ENCODE assay signal across 12 mouse cellular contexts in the genomic region with DNA sequence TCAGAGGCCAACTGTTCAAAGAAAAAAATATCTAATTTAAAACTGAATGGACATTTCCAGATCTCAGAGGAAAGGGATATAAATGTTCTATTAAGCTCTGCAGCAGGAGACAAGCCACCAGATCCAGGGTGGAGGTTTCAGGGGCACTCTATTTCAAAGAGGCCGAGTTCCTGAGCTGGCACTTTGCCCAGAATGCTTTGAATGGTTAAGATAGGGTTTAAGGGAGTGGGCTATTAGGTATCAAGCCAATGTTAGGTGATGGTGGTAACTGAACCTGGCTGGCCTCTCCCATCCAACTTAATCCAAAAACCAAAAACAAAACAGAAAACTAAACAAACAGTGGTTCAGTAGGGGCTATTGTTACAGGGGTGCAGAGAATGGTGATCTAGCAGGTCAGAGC.
A peak's percentile ranks its signal among the peaks of the same experiment; 100 is the strongest.
DNase-seq lines count a peak whose midpoint lies in the region; ATAC-seq and TF ChIP-seq lines count a peak whose summit lies in the region.
"Had no signal": no experiment of that assay in that cellular context is flagged by ENCODE, and none has a peak within 500 bp of the region (broad histone marks: within the 10 kb centered on the region; RNA-seq: fewer than 3 reads in every experiment).

No protein-coding gene starts in this region.

- WGBS in hindbrain, embryonic 14.5 days, result 26% methylated on average over 1 of the region's 1 CpGs
- WGBS in hindbrain, embryonic 16.5 days, result 10% methylated on average over 1 of the region's 1 CpGs
- 30% methylated on average over 1 of the region's 1 CpGs for WGBS in midbrain, embryonic 14.5 days
- 74% methylated on average over 1 of the region's 1 CpGs for WGBS in midbrain, embryonic 10.5 days
- WGBS in stomach, postnatal 0 days, result 8% methylated on average over 1 of the region's 1 CpGs

- DNase-seq in adrenal gland, postnatal 10 days, result peak; percentile 16
- DNase-seq in adrenal gland, adult (ENCODE audit: inconsistent age in 2 of 2, low spot score in 1 of 2), result no peak
- DNase-seq in hindbrain, embryonic 14.5 days (ENCODE audit: low spot score), result no peak
- DNase-seq in midbrain, embryonic 14.5 days, result peak; percentile 43
- DNase-seq in midbrain, embryonic 10.5 days (ENCODE audit: low spot score), result no peak
- DNase-seq in stomach, postnatal 0 days (ENCODE audit: low spot score), result peak; percentile 18
- DNase-seq: adrenal gland, postnatal 25 days; cerebellum, adult 8-10 months; liver, embryonic 13.5 days had no signal

- TF ChIP-seq EP300 in stomach, postnatal 0 days (optimal IDR thresholded peaks at IDR 0.05), result no peak

- peak overlapping the region; percentile 7; the same call in 1 of the 2 replicates for H3K27ac ChIP-seq in hindbrain, embryonic 14.5 days
- no peak overlapping the region for H3K27ac ChIP-seq in hindbrain, embryonic 16.5 days (ENCODE audit: low read depth, low read length)
- no peak overlapping the region for H3K27ac ChIP-seq in midbrain, embryonic 14.5 days (replicated peaks; ENCODE audit: low read depth, low read length)
- no peak overlapping the region for H3K27ac ChIP-seq in midbrain, embryonic 10.5 days (replicated peaks)
- H3K27ac ChIP-seq in stomach, postnatal 0 days (replicated peaks), result no peak overlapping the region
- H3K27ac ChIP-seq: hindbrain, postnatal 0 days; liver, embryonic 13.5 days had no signal

- peaks cover 16% of the 10 kb centered on the region for H3K4me1 ChIP-seq in hindbrain, embryonic 14.5 days (replicated peaks; ENCODE audit: control insufficient read depth, insufficient read depth, low read length)
- H3K4me1 ChIP-seq in hindbrain, embryonic 16.5 days (ENCODE audit: control insufficient read depth, insufficient read depth, low read depth, low read length), result peaks cover 15% of the 10 kb centered on the region
- peaks cover 4% of the 10 kb centered on the region; the same call in 1 of the 2 replicates for H3K4me1 ChIP-seq in midbrain, embryonic 14.5 days (ENCODE audit: control insufficient read depth, insufficient read depth, low read length)
- H3K4me1 ChIP-seq in midbrain, embryonic 10.5 days, result no peaks in the 10 kb centered on the region; the same call in 1 of the 2 replicates
- peaks cover 11% of the 10 kb centered on the region for H3K4me1 ChIP-seq in stomach, postnatal 0 days (replicated peaks; ENCODE audit: control insufficient read depth, insufficient read depth)

- H3K36me3 ChIP-seq in hindbrain, embryonic 14.5 days (replicated peaks; ENCODE audit: control insufficient read depth, insufficient read depth), result no peaks in the 10 kb centered on the region; the same call in 1 of the 2 replicates
- H3K36me3 ChIP-seq in hindbrain, embryonic 16.5 days (ENCODE audit: control insufficient read depth, insufficient read depth, low read length), result no peaks in the 10 kb centered on the region
- H3K36me3 ChIP-seq in midbrain, embryonic 14.5 days (ENCODE audit: control insufficient read depth, insufficient read depth, low read length), result no peaks in the 10 kb centered on the region
- H3K36me3 ChIP-seq in midbrain, embryonic 10.5 days, result peaks cover 10% of the 10 kb centered on the region
- no peaks in the 10 kb centered on the region for H3K36me3 ChIP-seq in stomach, postnatal 0 days (ENCODE audit: control insufficient read depth, insufficient read depth, low read length)

- TF ChIP-seq CTCF in stomach, postnatal 0 days (IDR thresholded peaks at IDR 0.05; ENCODE audit: low read depth), result no peak

- ATAC-seq in hindbrain, embryonic 14.5 days (ENCODE audit: low FRiP score), result no peak
- no peak for ATAC-seq in hindbrain, embryonic 16.5 days
- no peak for ATAC-seq in midbrain, embryonic 14.5 days (ENCODE audit: low FRiP score, low TSS enrichment)
- no peak for ATAC-seq in stomach, postnatal 0 days (ENCODE audit: low FRiP score, low TSS enrichment)
- ATAC-seq in megakaryocyte progenitor cell, adult 5-6 weeks (replicated peaks; ENCODE audit: poor library complexity), result no peak
- ATAC-seq: hindbrain, postnatal 0 days had no signal

- no peaks in the 10 kb centered on the region for H3K9me3 ChIP-seq in hindbrain, embryonic 14.5 days (ENCODE audit: control insufficient read depth, low read length)
- no peaks in the 10 kb centered on the region for H3K9me3 ChIP-seq in hindbrain, embryonic 16.5 days (ENCODE audit: control insufficient read depth, low read length)
- no peaks in the 10 kb centered on the region for H3K9me3 ChIP-seq in midbrain, embryonic 14.5 days (ENCODE audit: control insufficient read depth, low read length)
- peaks cover 8% of the 10 kb centered on the region for H3K9me3 ChIP-seq in midbrain, embryonic 10.5 days (replicated peaks)
- H3K9me3 ChIP-seq in stomach, postnatal 0 days (ENCODE audit: control insufficient read depth, low read length), result no peaks in the 10 kb centered on the region

- no peak overlapping the region for H3K9ac ChIP-seq in hindbrain, embryonic 14.5 days
- no peak overlapping the region for H3K9ac ChIP-seq in hindbrain, embryonic 16.5 days (ENCODE audit: low read depth, low read length)
- no peak overlapping the region for H3K9ac ChIP-seq in midbrain, embryonic 14.5 days (replicated peaks; ENCODE audit: low read length)
- no peak overlapping the region for H3K9ac ChIP-seq in stomach, postnatal 0 days (ENCODE audit: low read length)
- H3K9ac ChIP-seq: liver, embryonic 13.5 days had no signal

- no peak overlapping the region for H3K4me3 ChIP-seq in hindbrain, embryonic 14.5 days (replicated peaks; ENCODE audit: low read length)
- no peak overlapping the region for H3K4me3 ChIP-seq in hindbrain, embryonic 16.5 days (ENCODE audit: low read length)
- H3K4me3 ChIP-seq in midbrain, embryonic 14.5 days (replicated peaks; ENCODE audit: low read depth, low read length), result no peak overlapping the region
- no peak overlapping the region for H3K4me3 ChIP-seq in midbrain, embryonic 10.5 days
- no peak overlapping the region for H3K4me3 ChIP-seq in stomach, postnatal 0 days (ENCODE audit: low read depth, low read length)
- H3K4me3 ChIP-seq: liver, embryonic 13.5 days had no signal

- no peaks in the 10 kb centered on the region for H3K27me3 ChIP-seq in hindbrain, embryonic 14.5 days (ENCODE audit: control insufficient read depth, insufficient read depth, low read length)
- H3K27me3 ChIP-seq in hindbrain, embryonic 16.5 days (replicated peaks; ENCODE audit: control insufficient read depth, insufficient read depth, low read length), result no peaks in the 10 kb centered on the region
- H3K27me3 ChIP-seq in midbrain, embryonic 14.5 days (ENCODE audit: control insufficient read depth, insufficient read depth, low read length), result no peaks in the 10 kb centered on the region
- no peaks in the 10 kb centered on the region for H3K27me3 ChIP-seq in midbrain, embryonic 10.5 days (ENCODE audit: low read depth, poor library complexity, severe bottlenecking)
- H3K27me3 ChIP-seq in stomach, postnatal 0 days (ENCODE audit: control insufficient read depth, insufficient read depth, low read length), result no peaks in the 10 kb centered on the region
- H3K27me3 ChIP-seq: liver, embryonic 13.5 days had no signal

- H3K4me2 ChIP-seq in hindbrain, embryonic 14.5 days (replicated peaks), result no peak overlapping the region
- H3K4me2 ChIP-seq in hindbrain, embryonic 16.5 days (ENCODE audit: low read length), result no peak overlapping the region
- H3K4me2 ChIP-seq in midbrain, embryonic 14.5 days (ENCODE audit: low read length), result no peak overlapping the region
- H3K4me2 ChIP-seq in stomach, postnatal 0 days (replicated peaks; ENCODE audit: low read depth), result no peak overlapping the region
- H3K4me2 ChIP-seq: liver, embryonic 13.5 days had no signal

Comparison
In these comparisons a context has a peak if more than half of its experiments do, and no peak if none do; other contexts are left out.
1. DNase-seq: peak in adrenal gland, postnatal 10 days (single experiment), midbrain, embryonic 14.5 days (single experiment) and stomach, postnatal 0 days (single experiment); none in adrenal gland, adult (0 of 2), hindbrain, embryonic 14.5 days (single experiment) and midbrain, embryonic 10.5 days (single experiment).